Mouse (Mus musculus) myocyte (in vitro differentiated cells): ENCODE data around the gene Camkmt.

Source experiments
- CEBPB ChIP-seq: IDR thresholded peaks from 2 replicates; pipeline ENCODE4 v1.6.1; 2011; ENCODE audit warnings: mild to moderate bottlenecking, moderate library complexity; ENCODE audit not compliant: poor library complexity, insufficient read depth, severe bottlenecking
- MAX ChIP-seq: IDR thresholded peaks from one replicate; pipeline ENCODE4 v1.6.1; 2011; ENCODE audit warnings: low read depth, mild to moderate bottlenecking, control low read depth
- MYOD1 ChIP-seq, 3 experiments: IDR thresholded peaks; one replicate each; pipeline ENCODE4 v1.6.1; 2011; ENCODE audit warnings: control low read depth in 2 of 3, low read depth in 2 of 3, mild to moderate bottlenecking in 2 of 3, moderate library complexity in 1 of 3; ENCODE audit not compliant: insufficient read length in 2 of 3, control insufficient read depth in 1 of 3
- MYOG ChIP-seq, 3 experiments: IDR thresholded peaks; one replicate each; pipeline ENCODE4 v1.6.1; 2011; ENCODE audit warnings: control low read depth in 2 of 3, low read depth in 2 of 3, mild to moderate bottlenecking in 2 of 3; ENCODE audit not compliant: insufficient read length in 2 of 3, control insufficient read depth in 1 of 3, insufficient read depth in 1 of 3
- POLR2A ChIP-seq: IDR thresholded peaks from one replicate; pipeline ENCODE4 v1.6.1; 2011; ENCODE audit warnings: low read depth, mild to moderate bottlenecking, control low read depth, moderate library complexity; ENCODE audit not compliant: insufficient read length
- POLR2AphosphoS2 ChIP-seq: IDR thresholded peaks from one replicate; pipeline ENCODE4 v1.6.1; 2011; ENCODE audit warnings: low read depth, control low read depth; ENCODE audit not compliant: insufficient read length
- SRF ChIP-seq: IDR thresholded peaks from one replicate; pipeline ENCODE4 v1.6.1; 2011; ENCODE audit warnings: low read depth; ENCODE audit not compliant: control insufficient read depth, insufficient read length
- TCF12 ChIP-seq: IDR thresholded peaks from one replicate; pipeline ENCODE4 v1.6.1; 2011; ENCODE audit warnings: mild to moderate bottlenecking, control low read depth; ENCODE audit not compliant: poor library complexity, insufficient read depth, severe bottlenecking
- TCF3 ChIP-seq: IDR thresholded peaks from one replicate; pipeline ENCODE4 v1.6.1; 2011; ENCODE audit warnings: low read depth, control low read depth; ENCODE audit not compliant: insufficient read length
- USF1 ChIP-seq: IDR thresholded peaks from one replicate; pipeline ENCODE4 v1.6.1; 2011; ENCODE audit warnings: low read depth, mild to moderate bottlenecking, control low read depth, moderate library complexity

- TF ChIP-seq USF1 (no peak), POLR2A (no peak), MAX (no peak), TCF12 (no peak), POLR2AphosphoS2 (no peak), SRF (no peak), CEBPB (no peak), TCF3 (no peak), MYOD1 (IDR thresholded peaks at IDR 0.05; ENCODE audit: control insufficient read depth in 1 of 3, insufficient read length in 2 of 3, low read depth in 2 of 3) (no peak), MYOG (IDR thresholded peaks at IDR 0.05; ENCODE audit: control insufficient read depth in 1 of 3, insufficient read depth in 1 of 3, insufficient read length in 2 of 3, low read depth in 2 of 3) (no peak)
These were observed 338.5 kb downstream of the Camkmt start for GRCm38 (mm10) chr17:85428831-85429230.
